Mouse (Mus musculus) erythroblast, adult 5-6 weeks (primary cell): ENCODE data around the gene Copz1. TPM values are rescaled to one million over a fixed set of nuclear protein-coding genes. Genes with fewer than 3 reads are reported as not detected.

Experiments used
- ATAC-seq: replicated peaks from 2 replicates; pipeline ENCODE4 v1.8.0; 2016; ENCODE audit warnings: moderate number of reproducible peaks, mild to moderate bottlenecking, moderate TSS enrichment, inconsistent platforms; ENCODE audit not compliant: poor library complexity, low FRiP score, severe bottlenecking
- total RNA-seq, 2 experiments: library from RNA; stranded (forward) in 1 of 2; stranded (reverse) in 1 of 2; fragments of 150-400 nt in 1 of 2; fragments of 200-764, 138-1000 nt in 1 of 2; gene quantifications; 2 replicates each; pipeline versions ENCODE4 v1.2.3 to v1.2.4; 2015 to 2017; ENCODE audit warnings: low replicate concordance in 2 of 2

Gene Copz1
- total RNA-seq, 2 experiments from 2014 or later, result 54.0 to 131 TPM

DNA sequence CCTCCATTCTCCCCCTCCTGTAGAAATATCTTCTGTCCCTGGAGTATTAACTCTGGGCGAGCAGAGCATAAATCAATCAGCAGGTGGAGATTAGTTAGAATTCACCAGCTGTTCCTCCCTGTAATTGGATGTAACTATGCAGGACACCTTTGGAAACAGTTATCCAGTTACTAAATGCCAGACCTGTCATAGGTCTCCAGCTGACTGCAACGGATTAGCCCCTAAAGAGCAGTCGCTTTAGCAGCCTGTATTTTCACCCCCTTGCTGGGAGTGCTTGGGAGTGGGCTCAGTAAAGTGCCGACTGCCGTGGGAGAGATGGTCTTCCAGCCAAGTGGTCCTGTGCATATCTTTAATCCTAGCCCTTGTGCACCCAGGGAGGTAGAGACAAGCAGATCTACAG, 17.1 kb downstream of the Copz1 start:
- ATAC-seq, result no peak

DNA sequence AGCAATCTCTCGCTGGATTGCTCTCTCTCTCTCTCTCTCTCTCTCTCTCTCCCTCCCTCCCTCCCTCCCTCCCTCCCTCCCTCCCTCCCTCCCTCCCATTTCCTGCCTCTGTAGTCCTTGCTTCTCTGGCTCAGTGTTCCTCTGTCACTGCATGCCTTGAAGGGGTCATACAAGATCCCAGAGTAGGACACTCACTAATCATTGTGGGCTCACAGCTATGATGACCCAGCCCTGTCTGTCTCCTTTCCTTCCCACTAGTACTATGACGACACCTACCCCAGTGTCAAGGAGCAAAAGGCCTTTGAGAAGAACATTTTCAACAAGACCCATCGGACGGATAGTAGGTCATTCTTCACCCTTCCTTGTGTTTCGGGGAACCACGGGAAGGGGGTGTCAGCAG, 17.9 kb downstream of the Copz1 start:
- no peak for ATAC-seq

DNA sequence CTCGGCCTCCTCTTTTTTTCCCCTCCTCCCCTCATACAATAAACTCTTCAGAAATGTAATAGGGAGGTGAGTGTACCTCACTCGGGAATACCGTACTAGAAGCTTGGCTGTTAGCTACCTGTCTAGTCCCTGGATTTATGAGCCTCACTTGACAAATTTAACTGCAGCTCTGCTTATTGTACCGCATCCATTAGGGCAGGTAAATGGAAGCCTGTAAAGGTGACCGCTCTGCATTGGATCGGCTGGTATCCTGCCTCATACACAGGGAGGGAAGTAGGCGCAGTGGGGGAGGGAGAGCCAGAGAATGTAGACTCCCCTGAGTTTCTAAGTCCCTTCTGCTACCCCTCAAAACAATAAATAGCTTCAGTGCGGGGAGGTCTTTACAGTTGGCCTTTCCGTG, 18.3 kb downstream of the Copz1 start:
- ATAC-seq, result no peak

DNA sequence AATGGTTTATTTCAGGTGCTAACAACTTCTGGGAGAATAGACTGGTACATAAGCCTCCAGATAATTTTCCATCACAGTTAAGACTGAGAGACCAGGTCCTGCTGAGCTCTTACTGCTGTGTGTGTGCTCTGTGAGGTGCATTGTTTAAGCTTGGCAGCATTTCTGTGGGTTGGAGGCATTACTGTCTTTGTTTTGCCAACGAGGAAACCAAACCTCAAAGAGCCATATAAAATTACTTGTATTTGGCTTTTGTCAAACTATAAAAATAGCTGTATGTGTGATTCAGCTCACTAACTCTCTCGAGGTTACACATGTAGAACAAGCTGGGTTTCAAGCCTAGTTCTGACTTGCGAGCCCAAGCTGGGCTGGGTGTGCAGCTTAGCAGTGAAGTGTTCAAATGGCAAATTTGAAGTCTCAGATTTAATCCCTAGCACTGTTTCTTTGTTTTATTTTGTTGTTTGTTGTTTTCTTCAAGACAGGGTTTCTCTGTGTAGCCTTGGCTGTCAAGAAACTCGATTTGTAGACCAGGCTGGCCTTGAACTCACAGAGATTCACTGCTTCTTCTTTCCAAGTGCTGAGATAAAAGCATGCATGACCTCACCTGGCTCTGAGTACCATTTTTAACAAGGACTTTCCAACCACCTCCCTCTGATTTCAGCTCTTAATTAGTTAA, 20.3 kb downstream of the Copz1 start:
- no peak for ATAC-seq

DNA sequence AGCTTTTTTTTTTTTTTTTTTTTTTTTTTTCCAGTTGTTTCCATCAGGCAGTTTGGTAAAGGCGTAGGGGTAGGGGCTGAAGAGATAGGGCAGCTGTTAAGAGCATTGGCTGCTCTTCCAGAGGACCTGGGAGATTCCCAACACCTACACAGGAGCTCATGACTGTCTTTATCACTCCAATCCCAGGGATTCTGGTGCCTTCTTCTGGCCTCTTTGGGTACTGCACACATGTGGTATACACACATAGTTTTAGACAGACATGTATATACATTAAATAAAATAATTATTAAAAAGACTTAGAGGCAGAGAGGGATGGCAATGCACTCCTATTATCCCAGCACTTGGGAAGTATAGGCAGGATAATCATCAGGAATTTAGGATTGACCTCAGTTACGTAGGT, 20.9 kb downstream of the Copz1 start:
- no peak for ATAC-seq

DNA sequence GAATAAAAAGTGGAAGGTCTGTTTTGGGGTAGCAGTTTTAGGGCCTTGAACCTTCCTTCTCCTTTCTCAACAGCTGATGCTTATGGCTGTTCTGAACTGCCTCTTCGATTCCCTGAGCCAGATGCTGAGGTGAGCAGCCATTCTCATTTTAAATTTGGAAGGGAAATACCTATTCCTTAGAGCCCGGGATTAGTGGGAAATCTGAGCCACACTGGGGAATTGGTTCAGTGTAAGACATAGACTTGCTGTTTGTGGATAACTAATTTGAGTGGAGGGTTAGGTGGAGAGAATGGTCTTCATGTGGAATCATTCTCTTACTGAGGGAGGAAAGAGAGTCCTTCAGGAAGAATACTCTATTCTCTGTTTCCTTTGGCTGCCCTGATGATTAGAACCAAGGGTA, 22.1 kb downstream of the Copz1 start:
- ATAC-seq, result no peak

DNA sequence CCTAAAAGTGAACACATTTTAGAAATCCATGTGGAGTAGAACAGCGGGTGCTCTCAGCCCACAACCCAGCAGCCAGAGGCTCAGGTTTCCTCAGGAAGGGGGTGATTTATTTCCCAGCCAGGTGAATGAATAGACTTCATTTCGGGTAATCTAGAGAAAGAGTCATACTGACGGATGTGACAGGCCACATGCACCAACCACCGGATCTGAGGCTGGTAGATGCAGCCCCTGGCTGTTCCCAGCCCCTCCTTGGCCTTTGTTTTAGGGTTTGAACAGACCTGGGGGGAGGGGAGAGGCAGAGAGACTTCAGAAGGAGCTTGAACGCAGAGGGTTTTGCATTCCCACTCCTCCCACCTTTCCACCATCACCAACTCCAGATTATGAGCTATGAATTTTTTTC, 23.3 kb downstream of the Copz1 start:
- ATAC-seq, result no peak

DNA sequence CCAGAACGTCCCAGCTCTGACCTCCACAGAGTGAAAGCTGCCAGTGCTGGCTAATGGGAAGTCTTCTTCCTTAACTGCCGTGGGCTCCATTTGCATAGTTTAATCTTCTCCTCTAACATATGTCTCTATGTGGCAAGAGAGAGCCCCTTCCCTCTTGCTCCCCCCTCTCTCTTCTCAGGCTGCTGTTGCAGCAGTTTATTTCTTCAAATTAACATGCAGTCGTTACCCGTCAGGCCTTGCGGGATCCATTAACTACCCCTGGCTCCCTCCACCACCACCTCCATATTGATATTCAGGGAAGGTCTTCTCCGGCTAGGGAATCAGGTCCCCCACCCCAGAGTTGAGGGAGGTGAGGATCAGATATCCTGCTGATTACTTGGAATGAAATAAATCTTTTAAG, 24.8 kb downstream of the Copz1 start:
- no peak for ATAC-seq

DNA sequence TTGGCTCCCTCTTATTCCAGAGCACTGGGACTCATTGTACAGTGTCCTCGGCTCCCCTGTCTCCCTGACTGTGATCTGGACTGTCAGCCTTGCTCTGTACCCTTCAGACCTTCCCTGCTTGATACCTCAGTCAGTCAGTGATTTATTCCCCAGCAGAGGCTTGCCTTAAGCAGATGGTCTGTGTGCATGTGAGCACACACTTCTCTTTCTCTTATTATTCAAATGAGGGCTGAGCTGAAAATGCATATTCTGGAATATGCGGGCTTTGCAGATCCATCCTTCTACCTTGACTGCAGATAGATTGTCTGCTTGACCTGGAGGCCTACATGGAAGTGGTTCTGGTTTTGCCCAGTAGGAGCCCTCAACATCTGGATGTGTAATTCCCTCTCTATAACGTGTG, 25.5 kb downstream of the Copz1 start:
- ATAC-seq, result no peak

DNA sequence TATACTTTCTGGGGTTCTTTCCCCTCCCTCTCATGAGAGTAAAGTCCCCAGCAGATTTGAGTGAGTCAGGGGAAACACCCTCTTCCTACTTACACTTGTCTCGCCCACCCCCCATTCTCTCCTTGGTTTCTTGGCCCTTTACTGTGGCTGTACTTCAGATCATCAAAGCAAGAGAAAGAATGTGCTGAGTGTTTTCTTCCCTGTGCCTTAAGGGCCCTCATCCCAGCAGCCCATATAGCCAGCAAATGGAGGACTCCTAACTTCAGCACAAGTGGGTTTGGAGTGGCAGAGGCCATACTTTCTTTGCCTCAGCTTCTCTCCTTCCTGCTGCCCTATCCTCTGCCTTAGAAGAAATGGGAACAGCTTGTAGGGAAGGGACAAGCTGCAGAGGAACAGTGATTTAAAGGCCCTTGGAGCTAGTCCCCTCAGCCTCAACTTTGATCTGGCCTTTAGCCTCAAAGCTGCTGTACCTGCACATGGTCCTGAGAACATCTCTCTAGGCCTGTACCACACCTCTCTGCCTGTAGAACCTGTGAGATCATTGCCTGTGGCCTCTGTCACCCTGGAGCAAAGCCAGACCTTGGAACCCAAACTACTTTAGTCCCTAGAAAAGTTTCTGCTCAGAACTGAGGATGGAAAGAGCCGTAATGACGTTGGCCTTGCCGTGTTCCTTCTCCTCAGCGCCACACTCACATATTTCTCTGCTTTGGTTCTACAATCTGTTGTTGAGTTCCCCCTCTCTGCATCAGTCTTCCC, 26.5 kb downstream of the Copz1 start:
- no peak for ATAC-seq

DNA sequence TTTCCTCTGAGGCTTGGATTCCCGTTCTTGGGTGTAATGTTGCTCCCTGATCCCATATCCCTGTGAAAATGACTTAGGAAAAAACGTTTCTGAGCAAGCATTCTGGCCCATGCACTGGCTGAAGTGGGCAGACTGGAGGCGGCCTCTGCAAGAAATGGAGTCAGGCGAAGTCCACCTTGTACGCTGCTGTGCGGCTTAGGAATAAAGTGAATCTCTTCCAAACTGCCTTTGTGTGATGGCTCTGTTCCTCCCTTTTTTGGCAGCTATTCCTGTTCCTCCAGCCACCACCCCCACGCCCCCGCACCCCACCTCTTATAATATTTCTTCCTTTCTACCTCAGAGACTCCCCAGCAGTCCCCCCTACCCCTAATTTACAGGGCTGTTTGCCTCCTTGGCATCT, 27.1 kb downstream of the Copz1 start:
- ATAC-seq, result no peak

DNA sequence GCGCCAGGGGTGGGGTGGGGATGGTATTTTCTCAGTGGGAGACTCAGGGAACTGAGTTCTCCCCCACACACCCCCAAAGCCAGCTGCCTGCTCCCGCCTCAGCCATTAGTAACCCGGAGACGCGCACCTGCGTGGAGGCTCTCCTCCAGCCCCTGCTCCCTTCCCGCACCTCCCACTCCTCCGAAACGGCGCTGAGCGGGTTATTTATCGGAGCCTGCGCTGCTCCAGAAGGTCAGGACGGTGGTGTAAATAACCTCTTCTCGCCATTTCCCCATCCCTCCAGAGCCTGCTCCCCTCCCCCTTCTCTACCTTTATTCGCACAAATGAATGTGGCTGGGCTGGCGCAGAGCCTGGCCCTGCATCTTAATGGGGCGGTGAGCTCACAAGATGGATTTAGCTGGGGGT, 27.6 kb downstream of the Copz1 start:
- ATAC-seq, result no peak

DNA sequence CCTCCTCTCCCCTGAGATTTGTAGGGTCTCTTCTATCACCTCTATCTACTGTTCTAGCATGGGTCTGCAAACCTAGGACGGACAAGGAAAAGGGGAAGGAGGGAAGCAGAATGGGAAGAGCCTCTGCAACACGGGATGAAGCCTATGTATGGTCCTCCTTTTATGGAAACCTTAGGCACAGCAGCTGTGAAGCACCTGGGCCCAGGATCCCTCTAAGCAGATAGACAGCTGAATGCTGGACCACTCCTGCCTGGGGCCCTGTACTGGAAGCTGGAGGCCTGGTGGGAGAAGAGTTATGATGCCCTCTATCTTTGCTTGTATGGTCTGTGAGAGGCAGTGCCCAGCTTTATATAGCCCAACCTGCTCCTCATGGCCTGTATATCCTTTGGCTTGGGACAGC, 28.0 kb downstream of the Copz1 start:
- no peak for ATAC-seq

DNA sequence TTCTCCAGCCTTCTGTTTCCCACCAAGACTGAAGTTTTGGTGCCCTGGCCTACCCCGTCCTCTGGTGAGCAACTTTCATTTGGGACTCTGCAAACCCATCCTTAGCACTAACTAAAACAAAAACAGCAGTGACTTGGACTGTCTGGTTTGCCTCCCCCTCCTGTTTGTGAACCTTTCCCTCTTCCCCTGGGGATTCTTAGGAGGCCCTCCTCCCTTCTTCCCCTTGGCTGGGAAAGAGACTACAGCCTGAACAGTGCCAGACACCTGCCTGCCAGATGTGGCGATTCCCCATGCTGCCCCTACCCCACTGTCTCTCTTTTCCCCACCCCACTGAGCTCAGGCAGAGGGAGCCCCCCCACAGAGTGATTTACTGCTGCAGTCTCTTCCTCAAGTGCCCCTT, 28.5 kb downstream of the Copz1 start:
- ATAC-seq, result no peak

DNA sequence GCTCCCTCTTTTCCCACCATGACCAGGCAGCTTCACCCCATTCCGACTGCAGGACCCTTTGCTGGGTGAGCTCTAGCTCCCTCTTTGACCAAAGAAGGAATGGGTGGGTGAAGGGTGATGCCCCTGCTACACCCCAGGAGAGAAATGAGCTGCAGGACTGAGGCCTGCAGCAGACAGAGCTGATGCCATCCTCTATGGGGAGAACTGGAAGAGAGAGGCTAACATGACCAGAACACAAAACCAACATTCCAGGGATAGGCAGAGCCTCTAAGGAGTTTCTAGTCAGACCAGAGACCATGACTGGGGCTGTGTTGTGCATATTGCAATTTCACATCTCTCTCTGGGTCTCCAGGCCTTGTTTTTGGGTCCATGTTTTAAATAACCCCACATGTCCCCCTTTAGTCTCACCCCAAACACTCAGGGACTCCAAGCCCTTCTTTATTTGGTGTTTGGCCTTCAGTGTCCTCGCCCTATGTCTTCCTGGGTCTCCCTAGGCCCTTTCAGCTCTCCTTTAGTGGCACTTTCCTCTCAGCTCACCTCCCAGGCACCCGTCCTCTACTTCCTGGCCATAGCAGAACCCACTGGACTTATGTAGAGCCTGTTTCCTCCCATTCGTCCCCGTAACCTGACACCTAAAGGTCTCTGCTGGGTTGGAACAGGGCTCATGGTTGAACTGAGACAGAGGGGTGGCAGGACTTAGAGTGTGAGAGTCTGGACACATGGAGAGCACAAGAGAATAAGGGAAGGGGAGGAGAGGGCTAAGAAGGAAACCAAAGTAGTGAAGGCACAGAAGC, 29.2 kb downstream of the Copz1 start:
- no peak for ATAC-seq

DNA sequence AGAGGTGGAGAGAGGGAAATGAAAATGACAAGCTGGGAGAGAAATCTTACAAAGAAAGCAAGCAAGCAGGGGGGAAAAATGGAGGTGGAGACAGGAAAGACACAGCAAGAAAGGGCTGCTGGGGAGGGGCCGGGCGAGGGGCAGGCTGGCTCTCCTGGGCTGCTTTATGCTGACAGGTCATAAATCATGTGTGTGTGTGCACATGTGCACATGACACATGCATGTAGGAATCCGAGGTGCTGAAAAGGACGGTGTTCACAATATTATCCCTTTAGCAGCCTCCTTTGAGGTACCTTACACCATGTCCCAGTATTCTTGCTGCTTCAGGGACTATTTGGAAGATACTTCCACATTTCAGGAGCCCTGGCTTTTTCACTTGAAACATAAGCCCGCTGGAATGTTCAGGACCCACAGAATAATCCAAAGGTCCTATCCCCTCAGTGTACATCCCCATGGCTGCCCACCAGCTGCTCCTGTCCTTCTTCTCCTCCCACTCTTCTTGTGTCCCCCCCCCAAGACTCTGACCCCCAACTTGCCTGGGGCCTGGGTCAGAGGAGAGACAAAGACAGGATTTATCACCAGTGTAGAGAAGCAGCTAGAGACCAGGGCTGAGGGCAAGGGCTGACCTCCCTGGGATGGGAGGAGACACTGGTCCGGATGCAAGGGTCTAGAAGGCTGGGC, 30.0 kb downstream of the Copz1 start:
- ATAC-seq, result no peak

DNA sequence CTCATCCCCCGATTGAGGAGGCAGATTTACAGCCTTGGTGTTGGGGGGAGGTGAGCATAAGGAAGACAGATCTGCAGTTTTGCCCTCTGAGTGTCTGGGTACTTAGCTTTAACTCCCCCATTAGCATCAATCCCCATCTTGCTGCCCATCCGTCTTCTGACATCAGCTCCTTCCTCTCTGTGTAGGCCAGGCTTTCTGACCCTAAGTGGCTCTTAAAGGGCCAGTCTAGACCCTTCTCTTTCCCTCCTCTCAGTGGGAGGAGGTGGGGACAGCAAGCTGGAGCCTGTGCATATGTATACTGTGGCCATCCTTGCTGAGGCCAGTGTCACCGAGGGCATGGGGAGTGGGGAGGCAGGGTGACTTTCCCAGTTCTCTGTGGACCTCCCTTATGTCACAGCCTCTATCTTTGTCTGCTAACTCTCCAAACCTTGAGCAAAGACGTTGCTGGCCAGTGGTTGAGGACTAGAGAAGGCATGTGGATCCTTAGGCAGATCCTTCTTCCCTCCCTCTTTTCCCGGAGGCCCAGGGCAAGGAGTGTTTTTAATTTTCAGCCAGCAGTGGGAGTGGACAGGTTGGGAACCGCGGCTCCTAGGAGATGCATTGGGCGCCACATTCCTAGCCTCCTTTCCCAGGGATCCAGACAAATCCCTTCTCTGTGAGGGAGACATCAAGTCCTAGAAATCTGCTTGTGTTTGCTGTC, 31.6 kb downstream of the Copz1 start:
- ATAC-seq, result no peak

DNA sequence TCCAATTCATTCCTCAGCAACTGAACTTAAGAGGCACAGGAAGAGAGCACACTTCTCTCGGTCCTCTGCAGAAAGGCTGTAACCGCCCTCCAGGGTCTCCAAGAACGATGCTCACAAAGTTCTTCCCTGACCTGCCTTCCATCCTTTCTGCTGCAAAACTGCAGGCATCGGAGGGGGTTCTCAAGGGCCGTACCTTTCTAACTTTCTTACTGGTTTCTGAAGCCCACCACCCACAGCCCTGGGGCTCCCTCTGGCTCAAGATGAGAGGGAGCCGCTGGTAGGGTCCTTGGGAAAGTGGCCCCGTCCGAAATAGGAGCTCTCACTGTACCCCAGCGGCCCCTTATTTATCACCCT, 32.1 kb downstream of the Copz1 start:
- no peak for ATAC-seq

DNA sequence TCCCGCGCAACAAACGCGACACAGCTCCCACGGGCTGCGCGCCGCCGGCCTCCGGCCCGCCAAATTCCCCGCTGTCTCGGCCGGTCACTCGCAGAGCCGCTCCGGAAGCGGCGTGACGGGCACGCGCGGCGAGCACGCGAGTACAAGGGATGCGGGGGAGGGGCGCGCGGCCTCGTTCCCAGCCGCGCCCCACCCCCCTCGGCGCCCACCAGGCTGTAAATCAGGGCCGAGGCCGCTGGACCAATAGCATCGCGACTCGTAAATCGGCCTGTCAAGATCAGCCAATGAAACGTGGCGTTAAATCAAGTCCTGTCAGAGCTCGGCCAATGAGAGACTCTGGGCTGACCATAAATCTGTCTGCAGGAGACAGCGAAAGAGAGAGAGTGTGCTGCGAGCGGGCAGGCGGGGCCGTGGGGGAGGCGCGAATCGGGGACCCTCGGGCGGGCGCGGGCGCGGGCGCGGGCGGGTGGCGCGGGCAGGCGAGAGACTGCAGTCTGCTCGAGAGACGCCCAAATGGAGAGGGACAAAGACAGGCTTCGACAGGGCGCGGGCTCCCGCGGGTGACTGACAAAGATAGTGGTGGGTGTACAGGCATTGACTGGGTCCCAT, 32.7 kb downstream of the Copz1 start:
- peak; percentile 60 for ATAC-seq
